Mouse (Mus musculus) adrenal gland, postnatal 4 days (tissue): ENCODE results near the gene Col8a2. TPM values are rescaled to one million over a fixed set of nuclear protein-coding genes. Genes with fewer than 3 reads are reported as not detected.
A peak's percentile ranks its signal among the peaks of the same experiment; 100 is the strongest.

ENCODE experiments used
- DNase-seq, 2 experiments: peaks; one replicate each; pipeline ENCODE4 v3.0.0; 2021 to 2022; ENCODE audit warnings: low spot score in 2 of 2, mixed read lengths in 2 of 2
- total RNA-seq, 2 experiments: library from RNA; stranded (reverse); gene quantifications; 2 replicates each; pipeline ENCODE4 v1.2.3; 2021

The Col8a2 gene
- total RNA-seq, 2 experiments from 2014 or later: 9.3 to 12.8 TPM

DNA sequence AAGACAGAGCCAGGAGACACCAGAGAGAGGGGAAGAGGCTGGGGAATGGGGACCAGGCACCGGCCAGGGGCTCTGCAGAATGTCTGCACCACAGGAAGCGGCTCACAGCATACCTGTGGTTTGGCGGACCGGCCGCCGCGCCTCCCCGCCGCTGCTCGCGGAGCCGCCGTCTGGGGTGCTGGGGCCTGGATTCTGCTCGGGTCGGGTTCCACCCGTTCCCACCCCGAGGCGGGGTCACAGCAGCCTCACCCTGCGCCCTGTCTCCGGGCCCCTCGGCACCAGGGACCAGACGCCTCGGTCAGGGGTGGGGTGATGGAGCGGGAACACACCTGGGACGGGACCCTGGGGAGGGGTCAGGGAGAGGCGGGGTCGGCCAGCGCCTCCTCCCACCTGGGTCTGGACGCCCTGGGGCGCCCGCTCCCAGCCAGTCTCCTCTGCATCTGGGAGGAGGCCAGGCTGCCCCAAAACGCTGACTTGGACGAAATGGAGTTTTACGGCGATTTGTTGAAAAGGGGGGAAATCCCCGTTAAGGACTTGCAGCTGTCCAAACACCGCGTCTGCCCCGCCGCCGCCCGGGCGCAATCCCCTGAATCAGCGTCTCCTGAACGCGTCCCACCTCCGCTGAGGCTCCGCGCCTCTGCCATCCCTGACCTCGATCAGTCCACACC, 14.5 kb downstream of the Col8a2 start:
- no peak for DNase-seq

DNA sequence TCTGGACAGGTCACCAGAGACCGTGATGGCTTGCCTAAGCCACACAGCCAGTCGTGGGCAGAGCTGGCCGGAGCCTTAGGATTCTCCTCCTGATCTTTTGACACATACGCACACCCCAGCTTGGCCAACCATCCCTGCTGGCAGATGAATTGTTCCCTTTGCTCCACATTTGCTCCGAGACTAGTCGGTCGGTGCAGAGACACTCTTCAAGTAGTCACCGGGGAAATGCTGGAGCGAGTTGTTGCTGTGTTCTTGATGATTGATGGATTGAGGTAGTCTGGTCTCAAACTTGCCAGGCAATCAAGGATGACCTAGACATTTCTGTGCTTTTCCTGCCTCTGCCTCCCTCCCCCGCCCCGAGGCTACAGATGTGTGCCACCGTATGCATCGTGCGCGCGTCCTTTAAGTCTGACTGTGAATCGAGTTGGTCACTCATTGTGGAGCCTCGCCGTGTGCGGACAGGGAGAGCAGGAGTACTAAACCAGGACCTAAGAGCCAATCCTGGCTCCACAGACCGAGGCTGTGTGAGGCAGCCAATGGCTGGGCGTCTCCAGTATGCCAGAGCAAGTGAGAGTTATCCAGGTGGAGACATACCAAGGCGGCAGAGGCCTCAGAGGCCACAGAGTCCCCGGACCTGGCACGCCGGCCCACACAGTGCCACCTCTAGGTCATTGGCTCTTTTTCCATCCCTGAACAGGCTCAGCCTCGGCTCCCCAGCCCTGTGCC, 15.2 kb downstream of the Col8a2 start:
- DNase-seq: no peak

DNA sequence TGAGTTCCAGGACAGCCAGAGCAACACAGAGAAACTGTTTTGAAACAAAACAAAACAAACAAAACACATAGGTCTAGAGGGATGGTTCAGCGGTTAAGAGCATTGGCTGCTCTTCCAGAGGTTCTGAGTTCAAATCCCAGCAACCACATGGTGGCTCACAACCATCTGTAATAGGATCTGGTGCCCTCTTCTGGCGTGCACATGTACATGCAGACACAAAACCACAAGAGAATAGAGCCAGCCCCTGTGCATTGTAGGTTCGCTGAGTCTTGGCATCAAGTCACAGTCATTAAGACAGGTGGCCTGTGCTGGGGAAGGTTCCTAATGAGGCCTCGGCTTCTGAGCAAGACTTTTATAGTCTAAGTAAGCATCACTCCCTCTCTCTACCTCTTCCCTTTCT, 17.3 kb downstream of the Col8a2 start:
- DNase-seq: no peak

DNA sequence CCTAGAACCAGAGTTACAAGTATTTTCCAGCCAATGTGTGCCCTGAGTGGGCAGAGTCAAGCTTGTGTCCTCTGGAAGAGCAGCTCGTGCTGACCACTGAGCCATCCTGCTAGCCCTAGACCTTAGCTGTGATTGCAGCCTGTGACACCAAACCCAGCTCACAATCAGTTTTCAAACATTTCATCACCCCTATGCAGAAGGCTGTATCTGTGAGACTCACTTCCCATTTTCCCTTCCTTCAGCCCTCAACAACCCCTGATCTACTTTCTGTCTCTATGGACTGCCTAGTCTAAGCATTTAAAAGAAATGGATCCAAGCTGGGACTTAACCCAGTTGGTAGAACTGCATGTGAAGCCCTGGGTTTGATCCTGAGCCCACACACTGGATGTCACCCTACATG, 18.8 kb downstream of the Col8a2 start:
- no peak for DNase-seq

DNA sequence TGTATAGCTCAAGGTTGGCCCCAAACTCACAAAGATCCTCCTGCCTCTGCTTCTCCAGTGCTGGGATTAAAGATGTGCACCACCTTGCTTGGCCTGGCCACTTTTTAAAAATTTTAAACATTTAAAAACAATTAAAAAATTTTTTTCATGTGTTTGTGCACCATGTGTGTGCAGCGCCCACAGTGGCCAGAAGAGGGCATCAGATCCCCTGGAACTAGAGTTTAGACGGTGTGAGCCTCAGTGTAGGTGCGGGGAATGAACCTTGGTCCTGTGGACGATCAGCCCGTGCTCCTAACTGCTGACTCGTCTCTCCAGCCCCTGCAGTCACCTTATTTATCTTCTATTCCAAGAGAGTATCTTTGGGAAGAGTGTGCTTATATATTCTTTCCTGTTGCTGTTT, 19.5 kb downstream of the Col8a2 start:
- no peak for DNase-seq

DNA sequence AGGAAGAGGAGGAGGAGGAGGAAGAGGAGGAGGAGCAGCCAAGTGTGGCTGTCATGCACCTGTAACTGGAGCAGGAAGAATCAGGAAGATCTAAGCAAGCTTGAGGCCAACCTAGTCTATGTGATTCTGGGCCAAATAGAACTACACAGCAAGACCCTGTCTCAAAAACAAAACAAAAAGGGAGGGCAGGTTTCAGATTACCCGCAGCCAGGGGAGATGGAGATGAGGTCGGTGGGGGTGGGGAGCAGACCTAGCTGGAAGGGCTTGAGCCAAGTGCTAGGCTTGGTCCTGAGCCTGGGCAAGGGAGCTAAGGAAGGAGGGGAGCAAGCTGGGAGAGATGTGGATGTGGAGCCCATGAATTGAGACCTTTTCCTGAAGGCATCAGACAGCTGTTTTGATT, 20.2 kb downstream of the Col8a2 start:
- DNase-seq: no peak

DNA sequence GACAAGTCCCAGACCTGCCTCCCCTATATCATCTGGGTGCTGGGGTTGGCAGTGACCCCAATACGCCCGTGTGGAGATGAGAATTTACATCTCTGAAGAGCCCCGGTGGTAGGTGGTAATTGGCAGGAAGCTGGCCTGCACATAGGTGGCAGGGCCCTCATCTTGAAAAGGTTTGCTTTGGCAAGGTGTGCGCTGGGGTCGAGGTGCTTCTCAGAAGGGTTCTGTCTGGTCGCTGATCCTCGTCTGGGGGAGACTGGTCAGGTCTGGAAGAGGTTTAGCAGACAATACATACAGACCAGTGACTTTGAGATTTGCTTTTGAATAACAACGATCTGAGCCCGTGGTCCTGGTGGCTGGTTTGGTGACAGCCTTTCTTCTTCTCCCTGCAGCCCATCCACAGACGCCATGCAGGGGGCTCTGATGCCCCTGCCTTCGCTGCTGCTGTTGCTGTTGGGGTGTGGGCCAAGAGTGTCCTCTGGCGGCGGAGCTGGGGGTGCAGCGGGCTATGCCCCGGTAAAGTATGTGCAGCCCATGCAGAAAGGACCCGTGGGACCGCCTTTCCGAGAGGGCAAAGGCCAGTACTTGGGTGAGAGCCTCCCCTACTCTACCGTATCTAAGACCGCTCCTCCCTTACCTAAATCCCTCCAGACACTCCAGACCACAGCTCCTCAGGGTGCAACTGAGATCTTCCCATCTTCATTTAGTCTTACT, 22.8 kb downstream of the Col8a2 start:
- no peak for DNase-seq

DNA sequence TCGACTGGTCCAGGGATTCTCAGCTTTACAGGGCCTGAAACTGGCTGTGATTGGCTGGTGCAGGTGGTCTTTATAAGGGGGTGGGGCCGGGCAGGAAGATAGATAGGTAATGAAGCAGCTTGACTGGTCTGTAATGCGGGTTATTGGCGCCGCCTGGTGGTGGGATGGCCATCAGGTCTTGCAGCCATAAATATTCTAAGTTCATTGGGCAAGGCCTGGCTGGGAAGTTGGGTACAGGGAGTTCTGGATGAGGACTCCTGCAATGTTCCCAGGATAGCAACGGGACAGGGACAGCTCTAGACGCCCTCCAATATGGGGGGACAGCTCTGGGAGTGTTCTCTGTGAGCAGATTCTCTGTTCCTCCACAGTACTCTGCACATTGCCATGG, 23.3 kb downstream of the Col8a2 start:
- DNase-seq: peak; percentile 68 to 75

DNA sequence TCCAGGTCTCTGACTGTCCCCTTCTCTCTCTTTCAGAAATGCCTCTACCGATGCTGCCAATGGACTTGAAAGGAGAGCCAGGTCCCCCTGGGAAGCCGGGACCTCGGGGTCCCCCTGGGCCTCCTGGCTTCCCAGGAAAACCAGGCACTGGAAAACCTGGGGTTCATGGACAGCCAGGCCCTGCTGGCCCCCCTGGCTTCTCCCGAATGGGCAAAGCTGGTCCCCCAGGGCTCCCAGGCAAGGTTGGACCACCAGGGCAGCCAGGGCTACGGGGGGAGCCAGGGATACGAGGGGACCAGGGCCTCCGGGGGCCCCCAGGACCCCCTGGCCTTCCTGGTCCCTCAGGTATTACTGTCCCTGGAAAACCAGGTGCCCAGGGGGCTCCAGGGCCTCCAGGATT, 23.8 kb downstream of the Col8a2 start:
- no peak for DNase-seq

DNA sequence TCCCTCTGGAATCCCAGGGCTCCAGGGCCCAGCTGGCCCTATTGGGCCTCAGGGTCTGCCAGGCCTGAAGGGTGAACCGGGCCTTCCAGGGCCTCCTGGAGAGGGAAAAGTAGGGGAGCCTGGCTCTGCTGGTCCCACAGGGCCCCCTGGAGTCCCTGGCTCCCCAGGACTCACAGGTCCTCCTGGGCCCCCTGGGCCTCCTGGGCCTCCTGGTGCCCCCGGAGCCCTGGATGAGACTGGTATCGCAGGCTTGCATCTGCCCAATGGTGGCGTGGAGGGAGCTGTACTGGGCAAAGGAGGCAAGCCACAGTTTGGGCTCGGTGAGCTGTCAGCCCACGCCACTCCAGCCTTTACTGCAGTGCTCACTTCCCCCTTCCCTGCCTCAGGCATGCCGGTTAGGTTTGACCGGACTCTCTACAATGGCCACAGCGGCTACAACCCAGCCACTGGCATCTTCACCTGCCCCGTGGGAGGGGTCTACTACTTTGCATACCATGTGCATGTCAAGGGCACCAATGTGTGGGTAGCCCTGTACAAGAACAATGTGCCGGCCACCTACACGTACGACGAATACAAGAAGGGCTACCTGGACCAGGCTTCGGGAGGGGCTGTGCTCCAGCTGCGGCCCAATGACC, 25.1 kb downstream of the Col8a2 start:
- DNase-seq: no peak

DNA sequence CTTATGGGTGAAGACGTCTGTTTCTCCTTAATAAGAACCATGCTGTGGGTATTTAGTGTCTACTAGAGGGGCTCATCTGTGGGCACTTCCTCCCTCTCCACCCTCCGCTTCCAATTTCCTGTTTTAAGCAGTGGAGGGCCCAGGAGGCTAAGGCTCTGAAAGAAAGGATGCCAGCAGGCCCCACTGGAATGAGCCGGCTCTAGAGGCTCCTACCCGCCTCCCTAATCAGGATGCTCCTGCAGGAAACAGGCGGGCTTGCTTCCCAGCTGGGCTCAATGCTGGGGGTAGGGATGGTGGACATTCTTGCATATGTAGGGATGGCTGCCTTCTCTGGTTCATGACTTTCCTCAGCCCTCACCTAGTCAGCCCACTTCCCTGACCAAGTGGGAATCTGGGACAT, 26.6 kb downstream of the Col8a2 start:
- no peak for DNase-seq

DNA sequence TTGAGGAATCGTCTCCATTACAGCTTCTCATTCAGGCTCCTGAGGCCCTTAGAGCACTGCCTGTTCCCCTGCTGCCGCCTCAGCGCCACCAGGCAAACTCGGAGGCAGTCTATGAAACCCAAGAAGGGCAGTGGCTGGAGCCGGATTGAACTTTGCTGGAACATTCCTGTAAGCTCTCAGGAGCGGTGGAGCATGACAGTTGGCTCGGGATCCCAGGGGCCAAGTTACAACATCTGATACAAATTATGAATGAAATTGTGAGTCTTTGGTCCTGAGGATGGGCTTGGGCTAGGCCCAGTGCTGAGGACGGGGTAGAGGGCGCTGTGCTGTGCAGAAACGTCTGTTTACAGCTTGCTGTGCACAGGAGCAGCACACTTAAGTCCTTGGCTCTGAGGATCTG, 27.8 kb downstream of the Col8a2 start:
- no peak for DNase-seq

DNA sequence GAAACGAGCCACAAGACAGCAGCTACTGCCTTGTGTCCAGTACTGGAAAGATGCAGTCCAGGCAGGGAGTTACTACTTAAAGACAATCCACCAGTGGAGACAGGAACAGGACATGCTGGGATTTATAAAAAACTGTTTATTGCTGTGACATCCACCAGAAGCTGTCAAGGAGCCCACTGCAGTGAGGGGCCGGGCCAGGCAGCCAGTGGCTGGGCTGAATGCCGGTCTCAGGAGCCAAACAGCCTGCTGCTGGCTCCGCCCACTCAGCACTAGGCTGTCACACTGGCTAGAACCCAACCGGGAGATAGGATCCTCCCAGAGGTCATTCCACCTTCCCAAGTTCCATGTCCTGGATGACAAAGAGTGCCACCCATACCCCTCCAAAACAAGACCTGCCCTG, 29.3 kb downstream of the Col8a2 start:
- no peak for DNase-seq

DNA sequence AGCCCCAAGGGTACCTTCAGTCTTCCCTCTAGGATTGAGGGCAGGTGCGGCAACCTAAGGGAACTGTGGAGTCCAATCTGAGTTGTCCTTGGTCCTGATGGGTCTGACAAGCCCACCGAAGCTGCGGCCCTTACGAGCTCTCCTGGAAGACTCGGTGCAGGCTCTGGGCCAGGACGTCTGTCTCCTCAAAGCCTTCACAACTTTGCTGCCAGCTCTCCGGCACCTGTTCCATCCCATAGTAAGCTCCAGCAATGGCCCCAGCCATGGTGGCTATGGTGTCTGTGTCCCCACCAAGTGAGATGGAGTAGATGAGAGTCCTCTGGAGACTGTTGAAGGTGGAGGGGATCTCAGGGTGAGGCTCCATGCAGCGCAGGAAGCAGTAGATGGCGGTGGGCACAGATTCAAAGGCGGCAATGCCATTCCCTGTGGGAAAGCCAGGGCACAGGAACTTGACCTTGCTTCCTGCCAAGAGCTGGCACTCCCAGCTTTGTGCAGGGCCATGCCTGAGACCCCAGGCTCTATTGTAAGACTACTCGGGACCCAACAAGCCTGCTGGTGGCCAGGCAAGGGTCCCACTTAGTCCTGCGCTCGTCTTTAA, 29.9 kb downstream of the Col8a2 start:
- DNase-seq: no peak

DNA sequence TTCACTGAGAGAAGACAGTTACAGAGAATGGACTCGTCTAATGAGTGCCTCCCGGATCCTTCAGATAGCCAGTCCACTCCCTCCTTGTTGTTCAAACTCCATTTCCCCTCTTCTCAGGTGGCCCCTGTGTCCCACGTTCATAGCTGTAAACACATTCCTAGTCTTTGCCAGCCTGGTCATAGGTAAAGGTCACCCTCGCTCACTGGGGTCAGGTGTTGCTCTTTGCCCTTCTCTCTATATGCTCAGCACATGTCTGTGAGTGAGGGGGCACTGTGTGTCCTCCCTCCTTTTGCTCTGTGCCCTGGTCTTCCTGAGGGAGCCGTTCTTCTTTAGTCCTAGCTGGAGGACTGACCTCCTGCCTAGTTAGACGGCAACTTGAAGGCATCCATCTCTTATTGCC, 33.2 kb downstream of the Col8a2 start:
- no peak for DNase-seq

DNA sequence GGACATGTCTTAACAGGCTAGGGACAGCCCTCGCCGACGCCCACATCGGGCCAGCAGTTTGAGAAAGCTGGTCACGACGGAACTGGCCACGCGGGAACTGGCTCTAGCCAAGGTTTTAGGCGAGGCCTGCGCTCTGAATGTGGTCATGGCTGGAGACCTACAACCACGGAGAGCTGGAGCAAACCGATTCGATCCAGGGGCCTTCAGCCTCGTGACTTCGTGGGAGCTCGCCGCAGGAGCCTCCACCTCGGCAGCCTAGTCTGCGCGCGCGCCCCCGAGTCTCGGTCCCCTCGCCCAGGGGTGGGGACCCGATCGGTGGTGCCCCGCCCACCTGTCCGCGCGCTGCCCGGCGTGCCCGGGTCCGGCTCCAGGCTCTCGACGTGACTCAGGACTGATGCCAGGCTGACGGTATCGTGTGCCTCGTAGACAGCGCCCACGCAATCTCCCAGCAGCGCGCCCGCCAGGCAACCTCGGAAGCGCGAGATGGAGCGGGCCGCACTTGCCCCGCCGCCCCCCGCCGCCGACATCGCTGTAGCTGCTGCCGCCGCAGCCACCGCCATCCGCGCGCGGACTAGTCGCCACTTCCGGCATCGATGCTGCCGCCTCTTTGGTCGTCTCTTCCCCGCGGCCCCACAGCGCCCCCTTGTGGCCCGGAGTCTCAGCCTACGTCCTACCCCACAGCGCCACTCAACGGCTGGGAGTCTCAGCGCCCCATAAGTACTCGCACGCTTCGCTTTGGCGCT, 34.7 kb downstream of the Col8a2 start, which contains the start of gene Adprhl2:
TSS of gene Adprhl2 (minus strand) at position 593 of the 743 bp plus-strand sequence.
- DNase-seq: peak; percentile 99 to 100

DNA sequence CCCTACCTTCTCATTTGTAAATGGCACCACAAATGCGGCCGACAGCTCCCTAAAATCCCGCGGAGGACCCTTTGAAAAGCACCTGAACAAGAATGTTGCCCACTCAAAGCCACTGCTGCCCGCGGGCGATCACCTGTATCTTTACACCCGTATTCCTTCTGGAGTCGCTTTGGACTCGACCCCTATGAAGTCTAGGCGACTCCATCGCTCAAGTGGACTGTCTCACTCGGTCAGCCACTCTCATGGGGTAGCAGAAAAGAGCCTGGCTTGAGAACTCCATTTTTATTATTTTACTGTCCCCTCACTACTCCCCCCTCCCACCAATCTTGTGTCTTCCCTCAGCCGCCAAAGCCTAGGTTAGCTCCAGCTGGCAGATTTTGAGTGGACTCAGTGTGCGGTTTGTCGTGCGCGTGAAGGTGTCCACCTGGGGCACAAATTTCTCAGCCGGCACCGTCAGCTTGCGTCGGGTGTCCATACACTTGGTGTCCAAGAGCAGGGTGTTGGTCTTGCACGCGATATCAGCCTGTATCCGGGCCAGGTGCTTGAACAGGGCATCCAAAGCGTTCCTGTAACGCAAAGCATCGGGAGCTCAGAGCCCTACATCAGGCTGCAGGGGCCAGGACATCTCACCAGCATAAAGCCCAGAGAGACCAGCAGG, 35.4 kb downstream of the Col8a2 start:
- no peak for DNase-seq

DNA sequence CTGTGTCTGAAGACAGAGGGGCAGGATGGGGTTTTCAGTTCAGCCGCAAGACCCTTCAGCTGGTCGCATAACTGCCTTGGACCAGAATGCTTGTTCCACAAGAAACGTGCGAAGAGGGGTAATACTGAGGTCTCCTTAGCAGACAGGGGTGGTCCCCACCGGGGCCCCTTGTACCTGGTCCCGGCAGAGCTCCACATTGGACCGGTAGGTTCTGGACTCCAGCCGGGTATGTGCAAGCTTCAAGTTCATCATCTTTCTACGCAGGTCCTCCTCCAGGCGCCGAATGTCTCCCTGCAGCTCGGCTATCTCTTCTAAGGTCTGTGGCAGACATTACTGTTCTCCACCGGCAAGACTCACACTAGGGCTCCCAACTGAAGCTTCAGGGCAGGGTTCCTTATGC, 36.1 kb downstream of the Col8a2 start:
- no peak for DNase-seq

DNA sequence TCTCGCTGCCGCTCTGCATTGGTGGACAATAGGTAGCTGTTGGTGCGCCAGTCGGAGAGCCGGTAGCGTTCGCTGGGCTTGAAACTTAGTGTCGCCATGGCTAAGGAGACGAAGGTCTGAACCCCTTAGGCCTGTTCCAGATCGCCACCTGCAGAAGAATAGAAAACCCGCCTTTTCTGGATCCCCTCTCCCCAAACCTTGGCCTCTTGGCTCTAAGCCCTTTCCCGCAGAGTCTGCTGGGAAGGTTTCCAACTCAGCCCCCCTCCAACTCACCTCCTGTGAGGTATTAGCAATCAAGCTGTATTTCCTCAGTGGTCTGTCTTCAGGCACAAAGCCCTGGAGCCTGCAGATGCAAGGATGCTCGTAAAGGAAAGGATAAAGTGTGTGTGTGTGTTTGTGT, 38.3 kb downstream of the Col8a2 start:
- no peak for DNase-seq

DNA sequence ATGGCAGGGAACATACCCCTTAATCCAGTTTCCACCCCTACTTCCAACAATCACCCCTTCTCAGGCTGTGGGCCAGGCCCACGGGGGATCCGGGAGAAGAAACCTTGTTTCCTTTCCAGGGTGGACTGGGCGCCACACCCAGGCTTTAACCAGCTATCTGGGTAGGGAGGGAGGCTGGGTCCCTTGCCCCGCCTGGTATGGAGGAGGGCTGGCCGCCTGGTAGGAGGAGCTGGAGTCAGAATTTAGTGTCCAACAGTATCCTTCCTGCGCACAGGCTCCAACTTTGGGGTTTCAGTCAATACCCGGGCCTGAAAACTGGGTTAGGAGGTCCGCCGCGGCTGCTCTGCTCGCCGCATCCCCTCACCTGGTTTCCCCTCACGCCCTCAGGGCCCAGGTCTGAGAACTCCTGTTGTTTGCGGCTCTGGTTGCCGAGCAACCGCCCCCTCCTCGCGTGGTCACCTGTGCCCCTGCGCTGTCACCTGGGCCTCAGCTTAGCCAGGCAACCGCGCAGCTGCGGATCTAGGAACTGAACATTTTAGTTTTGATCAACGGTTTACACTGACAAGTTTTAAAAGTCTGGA, 38.8 kb downstream of the Col8a2 start, which contains the start of gene Tekt2:
TSS of gene Tekt2 (minus strand) at position 408 of the 581 bp plus-strand sequence.
- DNase-seq: no peak
